Mouse (Mus musculus) midbrain, postnatal 0 days (tissue): ENCODE results near the gene Sumo1. TPM values are rescaled to one million over a fixed set of nuclear protein-coding genes. Genes with fewer than 3 reads are reported as not detected.

Experiments used
- ATAC-seq: fragments of 200-750 bp; cut with Nextera tagmentation; 2 replicates; pipeline ENCODE4 v1.8.0; 2017; ENCODE audit warnings: moderate number of reproducible peaks, mild to moderate bottlenecking, moderate TSS enrichment, moderate library complexity; ENCODE audit not compliant: low FRiP score
- DNase-seq: peaks from one replicate; pipeline ENCODE4 v3.0.0-alpha.2; 2015; ENCODE audit warnings: low spot score
- H3K27ac ChIP-seq: fragments of 300-500 bp; sonication (generic); 2 replicates; pipeline ENCODE4 v1.5.1; 2014; ENCODE audit warnings: low read depth, mild to moderate bottlenecking, low read length, mixed read lengths
- H3K27me3 ChIP-seq: fragments of 300-500 bp; sonication (generic); 2 replicates; pipeline ENCODE4 v1.6.1; 2014; ENCODE audit warnings: low read length, control low read depth, mixed read lengths; ENCODE audit not compliant: insufficient read depth
- H3K36me3 ChIP-seq: fragments of 300-500 bp; sonication (generic); 2 replicates; pipeline ENCODE4 v1.6.1; 2014; ENCODE audit warnings: low read length, control low read depth, mixed read lengths; ENCODE audit not compliant: insufficient read depth
- H3K4me1 ChIP-seq: fragments of 300-500 bp; sonication (generic); 2 replicates; pipeline ENCODE4 v1.6.1; 2014; ENCODE audit warnings: mild to moderate bottlenecking, control low read depth, antibody characterized with exemption, low read length, mixed read lengths; ENCODE audit not compliant: insufficient read depth
- H3K4me2 ChIP-seq: fragments of 300-500 bp; sonication (generic); 2 replicates; pipeline ENCODE4 v1.6.1; 2014; ENCODE audit warnings: low read depth, mild to moderate bottlenecking, low read length, mixed read lengths; ENCODE audit not compliant: poor library complexity, severe bottlenecking
- H3K4me3 ChIP-seq: fragments of 300-500 bp; sonication (generic); 2 replicates; pipeline ENCODE4 v1.5.1; 2014; ENCODE audit warnings: low read depth, mild to moderate bottlenecking, low read length, moderate library complexity
- H3K9ac ChIP-seq: fragments of 300-500 bp; sonication (generic); replicated peaks from 2 replicates; pipeline ENCODE4 v1.6.1; 2014; ENCODE audit warnings: mild to moderate bottlenecking, low read length, moderate library complexity, mixed read lengths; ENCODE audit not compliant: poor library complexity, severe bottlenecking
- H3K9me3 ChIP-seq: fragments of 300-500 bp; sonication (generic); 2 replicates; pipeline ENCODE4 v1.6.1; 2016; ENCODE audit warnings: low read length, control low read depth
- CTCF ChIP-seq: IDR thresholded peaks from 2 replicates; pipeline ENCODE4 v1.5.1; 2016; ENCODE audit warnings: antibody characterized with exemption, mild to moderate bottlenecking
- WGBS: fragments of 180-500 bp; shearing (Covaris S2); extraction: QIAGEN DNeasy Blood & Tissue Kit; methylation state at CpG from one replicate; pipeline ENCODE4 v1.1.7; 2014; 5-methylcytosine and 5-hydroxymethylcytosine counted together
- polyA plus RNA-seq: library from polyadenylated mRNA; unstranded; fragments of >200 nt; fragmentation: Nextera tagmentation; extraction: Ambion mirVana; gene quantifications from 2 replicates; pipeline ENCODE4 v1.2.1, GENCODE M21; 2015
- total RNA-seq: library from RNA; depleted of rRNA; stranded (reverse); fragments of >200 nt; gene quantifications from 2 replicates; pipeline ENCODE4 v1.2.3, GENCODE M21; 2014

Sumo1 gene
- total and polyA plus RNA-seq, 2 experiments from 2014 or later = 81.6 to 319 TPM

GRCm38 (mm10) chr1:59565804-59566203 is 104.8 kb downstream of the Sumo1 start:
- no peak overlapping the region for H3K27ac ChIP-seq
- H3K36me3 ChIP-seq = no peaks in the 10 kb centered on the region
- no peak for ATAC-seq
- no peaks in the 10 kb centered on the region for H3K9me3 ChIP-seq
- no peak overlapping the region for H3K4me2 ChIP-seq
- no peak for TF ChIP-seq CTCF
- no peak for DNase-seq
- H3K4me3 ChIP-seq = no peak overlapping the region
- 86% methylated on average over 5 of the region's 5 CpGs for WGBS
- no peaks in the 10 kb centered on the region for H3K4me1 ChIP-seq
- no peak overlapping the region for H3K9ac ChIP-seq
- no peaks in the 10 kb centered on the region for H3K27me3 ChIP-seq

GRCm38 (mm10) chr1:59563581-59563980 is 107.1 kb downstream of the Sumo1 start:
- Histone ChIP-seq H3K4me3 (no peak overlapping the region), H3K4me2 (no peak overlapping the region), H3K9ac (no peak overlapping the region), H3K4me1 (no peaks in the 10 kb centered on the region), H3K9me3 (no peaks in the 10 kb centered on the region), H3K36me3 (no peaks in the 10 kb centered on the region), H3K27ac (no peak overlapping the region), H3K27me3 (no peaks in the 10 kb centered on the region)
- no peak for DNase-seq
- no peak for ATAC-seq
- no peak for TF ChIP-seq CTCF
- 64% methylated on average over 2 of the region's 2 CpGs for WGBS

GRCm38 (mm10) chr1:59553708-59554107 is 116.9 kb downstream of the Sumo1 start:
- Histone ChIP-seq H3K36me3 (no peaks in the 10 kb centered on the region), H3K9me3 (no peaks in the 10 kb centered on the region), H3K27me3 (no peaks in the 10 kb centered on the region), H3K4me3 (no peak overlapping the region), H3K4me2 (no peak overlapping the region), H3K27ac (no peak overlapping the region), H3K4me1 (no peaks in the 10 kb centered on the region; the same call in 1 of the 2 replicates), H3K9ac (no peak overlapping the region)
- DNase-seq = peak; percentile 10
- 34% methylated on average over 5 of the region's 5 CpGs for WGBS
- ATAC-seq = no peak; the same call in 1 of the 2 replicates
- no peak for TF ChIP-seq CTCF

GRCm38 (mm10) chr1:59550996-59551395 is 119.6 kb downstream of the Sumo1 start:
- Histone ChIP-seq H3K27me3 (no peaks in the 10 kb centered on the region), H3K4me2 (no peak overlapping the region), H3K36me3 (no peaks in the 10 kb centered on the region), H3K9me3 (no peaks in the 10 kb centered on the region), H3K4me3 (no peak overlapping the region), H3K9ac (no peak overlapping the region), H3K4me1 (no peaks in the 10 kb centered on the region; the same call in 1 of the 2 replicates), H3K27ac (no peak overlapping the region)
- WGBS = 36% methylated on average over 11 of the region's 11 CpGs
- DNase-seq (no peak), ATAC-seq (no peak)
- no peak for TF ChIP-seq CTCF

GRCm38 (mm10) chr1:59550227-59550626 is 120.4 kb downstream of the Sumo1 start:
- no peak for TF ChIP-seq CTCF
- 79% methylated on average over 6 of the region's 6 CpGs for WGBS

GRCm38 (mm10) chr1:59549036-59549675 is 121.5 kb downstream of the Sumo1 start:
- no peak for TF ChIP-seq CTCF
- Histone ChIP-seq H3K27ac (no peak overlapping the region), H3K4me2 (no peak overlapping the region), H3K9me3 (no peaks in the 10 kb centered on the region), H3K4me1 (no peaks in the 10 kb centered on the region; the same call in 1 of the 2 replicates), H3K9ac (no peak overlapping the region), H3K27me3 (no peaks in the 10 kb centered on the region), H3K4me3 (no peak overlapping the region), H3K36me3 (no peaks in the 10 kb centered on the region)
- DNase-seq (no peak), ATAC-seq (no peak)
- 70% methylated on average over 7 of the region's 7 CpGs for WGBS

More at GRCm38 (mm10) chr1:59550227-59550626, 120.4 kb downstream of the Sumo1 start:
- no peak for DNase-seq
- Histone ChIP-seq H3K4me3 (no peak overlapping the region), H3K36me3 (no peaks in the 10 kb centered on the region), H3K9me3 (no peaks in the 10 kb centered on the region), H3K27me3 (no peaks in the 10 kb centered on the region), H3K4me1 (no peaks in the 10 kb centered on the region; the same call in 1 of the 2 replicates), H3K27ac (no peak overlapping the region), H3K9ac (no peak overlapping the region), H3K4me2 (no peak overlapping the region)
- ATAC-seq = no peak
